Mouse (Mus musculus) G1E (cell line): ENCODE measurements around the gene Hoxc8.

Experiments
- CTCF ChIP-seq: IDR thresholded peaks from 2 replicates; pipeline ENCODE4 v1.5.1; 2012; ENCODE audit warnings: low read depth, low read length, inconsistent platforms, mixed read lengths
- GATA2 ChIP-seq: IDR thresholded peaks from 2 replicates; pipeline ENCODE4 v1.6.1; 2012; ENCODE audit warnings: low read depth, low read length, inconsistent platforms, borderline replicate concordance
- POLR2AphosphoS5 ChIP-seq: IDR thresholded peaks from 2 replicates; pipeline ENCODE4 v1.6.1; 2012; ENCODE audit warnings: low read depth, low read length, inconsistent platforms; ENCODE audit not compliant: insufficient replicate concordance
- TAL1 ChIP-seq: conservative IDR thresholded peaks from 2 replicates; pipeline ENCODE4 v1.6.1; 2012; ENCODE audit warnings: low read depth, low read length, inconsistent platforms, mixed read lengths

DNA sequence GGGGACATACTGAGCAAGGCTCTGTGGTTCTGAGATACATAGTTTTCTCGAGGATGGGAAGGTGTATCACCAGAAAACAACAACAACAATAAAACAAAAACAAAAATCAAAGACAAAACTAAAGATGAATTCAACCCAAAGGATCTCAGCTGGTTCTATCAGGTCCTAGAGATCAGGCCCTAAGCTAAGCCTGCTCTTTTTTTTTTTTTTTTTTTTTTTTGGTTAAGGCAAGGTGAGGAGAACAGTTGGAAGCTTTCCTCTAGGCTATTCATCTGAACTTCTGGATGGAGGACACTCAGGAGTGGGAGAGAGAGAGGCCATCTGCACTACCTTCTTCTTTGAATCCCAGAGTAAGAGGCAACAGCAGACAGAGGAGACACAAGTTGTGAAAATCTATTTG lies 47.2 kb downstream of the Hoxc8 start:
- no peak for TF ChIP-seq CTCF
- TF ChIP-seq TAL1, result no peak
- no peak for TF ChIP-seq GATA2
- TF ChIP-seq POLR2AphosphoS5, result no peak
